Mouse (Mus musculus): ENCODE data around the gene Slc39a2. TPM values are rescaled to one million over a fixed set of nuclear protein-coding genes. Genes with fewer than 3 reads are reported as not detected.
"Not testable (repeated sequence)": the region's sequence is repeated elsewhere in the genome, so short reads cannot be mapped to it uniquely, and the experiment has no call there.

The Slc39a2 gene
- polyA plus RNA-seq, 1 experiment from 2014 or later = 0.38 TPM

DNA sequence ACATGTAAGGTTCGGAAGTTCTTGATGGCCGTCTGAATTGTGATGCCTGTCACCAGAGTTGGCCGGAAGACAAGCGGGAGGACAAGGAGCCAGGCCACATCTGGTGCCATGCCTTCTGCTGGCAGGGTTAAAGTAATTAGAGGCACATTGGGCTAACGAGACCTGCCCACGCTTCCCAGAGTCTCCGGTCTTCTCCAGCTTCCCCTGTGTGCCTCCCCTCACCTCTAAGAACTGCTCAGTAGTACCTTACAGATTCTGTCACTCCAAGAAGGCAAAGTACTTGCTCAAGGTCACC, 29.8 kb downstream of the Slc39a2 start, which contains the start of gene Rnase13:
Gene Rnase13 (minus strand): TSS at position 203 of the 295 bp plus-strand sequence.
- no peak for ATAC-seq (replicated peaks; ENCODE audit: extremely low read depth, insufficient read depth, low FRiP score)
- H3K4me2 ChIP-seq (ENCODE audit: low read depth, low read length) = no peak within 1 kb of the TSS; the same call in 1 of the 2 replicates
- peak within 1 kb of the TSS; percentile 49; the same call in 1 of the 2 replicates for H3K9ac ChIP-seq (ENCODE audit: low read length)
- no peak within 1 kb of the TSS for H3K4me3 ChIP-seq (ENCODE audit: low read length)
- H3K4me1 ChIP-seq (ENCODE audit: control insufficient read depth, insufficient read depth, low read length) = peaks cover 19% of the 10 kb centered on the region
- H3K27ac ChIP-seq (ENCODE audit: low read length) = peak within 1 kb of the TSS; percentile 68
- H3K9me3 ChIP-seq (replicated peaks; ENCODE audit: control insufficient read depth, low read length) = no peaks in the 10 kb centered on the region
- WGBS = 87% methylated on average over 7 of the region's 7 CpGs
- no peaks in the 10 kb centered on the region for H3K27me3 ChIP-seq (ENCODE audit: control insufficient read depth, insufficient read depth, low read length)
- no peaks in the 10 kb centered on the region for H3K36me3 ChIP-seq (ENCODE audit: control insufficient read depth, insufficient read depth)

DNA sequence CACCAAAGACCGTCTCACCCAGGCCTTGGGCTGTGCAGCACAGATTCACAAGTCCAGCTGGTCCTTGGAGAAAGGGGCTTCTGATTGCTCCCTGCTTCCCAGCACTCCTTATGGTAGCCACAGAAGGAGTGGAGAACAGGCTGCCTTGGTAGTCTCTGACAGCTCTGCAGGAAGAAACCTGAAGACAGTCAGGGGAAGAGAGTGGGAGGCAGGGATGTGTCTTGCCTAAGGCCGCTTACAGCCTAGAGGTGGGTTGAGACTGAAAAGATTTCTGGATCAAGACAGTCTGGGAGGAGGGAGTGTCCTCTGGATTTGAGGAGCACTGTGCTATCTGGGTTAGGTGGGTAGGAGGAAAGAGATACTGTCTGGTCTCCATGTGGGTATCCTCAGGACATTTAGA, 30.2 kb downstream of the Slc39a2 start:
- no peak for ATAC-seq (replicated peaks; ENCODE audit: extremely low read depth, insufficient read depth, low FRiP score)

DNA sequence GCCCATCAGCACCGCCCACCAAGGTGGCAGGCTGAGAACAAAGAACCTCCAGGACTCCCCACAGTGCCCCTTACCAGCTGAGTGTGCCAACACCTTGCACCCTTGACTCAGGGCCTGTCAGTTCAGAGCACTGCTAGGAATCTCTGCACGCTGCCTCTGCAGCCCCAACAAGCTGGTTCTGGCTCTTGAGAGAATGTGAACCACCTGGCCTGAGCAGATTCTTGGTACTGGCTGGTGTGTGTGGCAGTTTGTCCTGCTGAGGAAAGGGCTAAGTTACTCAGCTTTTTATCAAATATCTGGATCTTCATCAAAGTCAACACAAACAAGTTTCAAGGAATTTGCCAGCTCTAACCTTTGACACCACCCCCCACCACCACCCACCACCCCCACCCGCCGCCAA, 30.8 kb downstream of the Slc39a2 start:
- Histone ChIP-seq H3K9ac (ENCODE audit: low read length) (no peak overlapping the region), H3K27ac (ENCODE audit: low read length) (no peak overlapping the region), H3K4me3 (ENCODE audit: low read length) (no peak overlapping the region), H3K36me3 (ENCODE audit: control insufficient read depth, insufficient read depth) (no peaks in the 10 kb centered on the region), H3K9me3 (replicated peaks; ENCODE audit: control insufficient read depth, low read length) (no peaks in the 10 kb centered on the region), H3K4me2 (ENCODE audit: low read depth, low read length) (no peak overlapping the region), H3K4me1 (ENCODE audit: control insufficient read depth, insufficient read depth, low read length) (peaks cover 19% of the 10 kb centered on the region), H3K27me3 (ENCODE audit: control insufficient read depth, insufficient read depth, low read length) (no peaks in the 10 kb centered on the region)
- ATAC-seq (replicated peaks; ENCODE audit: extremely low read depth, insufficient read depth, low FRiP score) = no peak
- WGBS = 68% methylated on average over 4 of the region's 4 CpGs

More for the DNA sequence above, 30.2 kb downstream of the Slc39a2 start:
- Histone ChIP-seq H3K36me3 (ENCODE audit: control insufficient read depth, insufficient read depth) (no peaks in the 10 kb centered on the region), H3K4me3 (ENCODE audit: low read length) (no peak overlapping the region), H3K9ac (ENCODE audit: low read length) (no peak overlapping the region), H3K9me3 (replicated peaks; ENCODE audit: control insufficient read depth, low read length) (no peaks in the 10 kb centered on the region), H3K27me3 (ENCODE audit: control insufficient read depth, insufficient read depth, low read length) (no peaks in the 10 kb centered on the region), H3K27ac (ENCODE audit: low read length) (no peak overlapping the region), H3K4me2 (ENCODE audit: low read depth, low read length) (no peak overlapping the region), H3K4me1 (ENCODE audit: control insufficient read depth, insufficient read depth, low read length) (peaks cover 19% of the 10 kb centered on the region)
- WGBS = 84% methylated on average over 2 of the region's 2 CpGs

DNA sequence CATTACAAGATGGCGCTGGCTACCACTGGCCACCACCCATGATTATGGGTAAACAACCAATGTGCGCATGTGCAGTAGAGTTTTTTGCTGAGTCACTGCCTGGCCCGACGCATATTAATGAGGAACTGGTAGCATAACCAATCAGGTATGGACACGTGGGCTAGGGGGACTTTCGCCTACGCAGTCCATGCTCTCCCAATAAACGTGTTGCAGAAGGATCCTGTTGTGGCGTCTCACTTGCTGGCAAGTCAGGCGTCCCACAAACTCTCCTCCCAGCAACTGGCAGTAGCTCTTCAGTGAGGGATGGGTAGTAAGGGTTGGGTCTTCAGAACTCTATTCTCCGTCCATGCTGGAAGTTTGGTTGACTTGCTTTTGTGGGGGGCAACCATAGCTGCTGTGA, 34.2 kb downstream of the Slc39a2 start:
- not testable (repeated sequence) for H3K4me2 ChIP-seq (ENCODE audit: low read depth, low read length); H3K9me3 ChIP-seq (replicated peaks; ENCODE audit: control insufficient read depth, low read length); H3K36me3 ChIP-seq (ENCODE audit: control insufficient read depth, insufficient read depth); H3K27me3 ChIP-seq (ENCODE audit: control insufficient read depth, insufficient read depth, low read length); H3K4me3 ChIP-seq (ENCODE audit: low read length); H3K9ac ChIP-seq (ENCODE audit: low read length); ATAC-seq (replicated peaks; ENCODE audit: extremely low read depth, insufficient read depth, low FRiP score); H3K27ac ChIP-seq (ENCODE audit: low read length)
- peaks cover 18% of the 10 kb centered on the region for H3K4me1 ChIP-seq (ENCODE audit: control insufficient read depth, insufficient read depth, low read length)
- 93% methylated on average over 11 of the region's 11 CpGs for WGBS

DNA sequence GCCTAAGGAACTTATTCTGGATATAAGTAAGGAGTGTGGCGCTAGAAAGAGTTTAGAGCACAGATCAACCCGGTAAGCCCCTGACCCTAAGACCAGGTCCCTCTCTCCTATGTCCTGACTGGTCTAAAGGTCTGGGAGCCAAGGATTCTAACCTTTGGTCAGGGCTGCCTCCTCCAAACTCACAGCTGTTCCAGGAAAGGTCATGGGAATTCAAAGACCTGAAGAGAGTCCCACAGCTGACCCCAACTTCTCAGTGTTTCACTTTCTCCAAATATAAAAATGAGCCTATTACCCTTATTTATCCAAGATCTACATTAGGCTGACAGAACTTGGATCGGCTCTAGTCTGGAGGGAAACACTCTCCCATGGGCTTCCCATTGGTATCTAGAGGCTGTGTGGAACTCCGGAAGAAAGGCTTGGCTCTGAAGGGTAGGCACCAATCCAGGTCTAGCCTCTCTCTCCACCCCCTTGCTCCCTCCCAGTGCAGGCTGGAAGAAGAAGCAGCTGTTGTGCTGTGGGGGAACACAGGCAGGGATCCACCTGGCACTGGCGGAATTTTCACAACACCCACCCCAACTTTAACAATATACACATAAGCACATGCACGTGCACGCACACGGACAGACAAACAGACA, 36.7 kb downstream of the Slc39a2 start:
- H3K27me3 ChIP-seq (ENCODE audit: control insufficient read depth, insufficient read depth, low read length) = no peaks in the 10 kb centered on the region
- ATAC-seq (replicated peaks; ENCODE audit: extremely low read depth, insufficient read depth, low FRiP score) = peak; percentile 43
- H3K36me3 ChIP-seq (ENCODE audit: control insufficient read depth, insufficient read depth) = no peaks in the 10 kb centered on the region
- H3K4me2 ChIP-seq (ENCODE audit: low read depth, low read length) = no peak overlapping the region
- no peaks in the 10 kb centered on the region for H3K9me3 ChIP-seq (replicated peaks; ENCODE audit: control insufficient read depth, low read length)
- H3K4me3 ChIP-seq (ENCODE audit: low read length) = no peak overlapping the region
- no peak overlapping the region for H3K9ac ChIP-seq (ENCODE audit: low read length)
- H3K27ac ChIP-seq (ENCODE audit: low read length) = peak overlapping the region; percentile 19
- 66% methylated on average over 8 of the region's 8 CpGs for WGBS
- peaks cover 5% of the 10 kb centered on the region for H3K4me1 ChIP-seq (ENCODE audit: control insufficient read depth, insufficient read depth, low read length)

DNA sequence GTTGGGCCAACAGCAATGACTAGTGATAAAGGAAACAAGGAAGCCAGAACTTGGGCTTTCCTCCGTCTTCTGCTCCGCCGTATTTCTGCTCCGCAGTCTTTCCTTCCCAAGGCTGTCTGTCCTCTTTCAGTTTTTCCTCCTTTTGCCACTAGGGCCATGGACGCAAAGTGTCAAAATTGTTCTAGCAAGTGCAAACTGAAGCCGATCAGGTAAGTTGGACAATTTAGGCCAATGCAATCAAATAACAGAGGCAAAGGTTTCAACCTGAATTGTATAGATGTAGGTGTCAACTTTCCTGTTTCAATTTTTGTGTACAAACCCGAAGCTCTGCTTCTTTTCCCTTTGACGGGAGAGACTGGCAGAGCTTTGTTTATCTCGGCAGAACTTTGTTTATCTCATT, 37.3 kb downstream of the Slc39a2 start:
- H3K27me3 ChIP-seq (ENCODE audit: control insufficient read depth, insufficient read depth, low read length) = no peaks in the 10 kb centered on the region
- H3K4me2 ChIP-seq (ENCODE audit: low read depth, low read length) = no peak overlapping the region
- no peaks in the 10 kb centered on the region for H3K9me3 ChIP-seq (replicated peaks; ENCODE audit: control insufficient read depth, low read length)
- no peak overlapping the region for H3K27ac ChIP-seq (ENCODE audit: low read length)
- H3K4me1 ChIP-seq (ENCODE audit: control insufficient read depth, insufficient read depth, low read length) = peaks cover 5% of the 10 kb centered on the region
- ATAC-seq (replicated peaks; ENCODE audit: extremely low read depth, insufficient read depth, low FRiP score) = no peak
- 53% methylated on average over 9 of the region's 9 CpGs for WGBS
- H3K36me3 ChIP-seq (ENCODE audit: control insufficient read depth, insufficient read depth) = no peaks in the 10 kb centered on the region
- H3K9ac ChIP-seq (ENCODE audit: low read length) = no peak overlapping the region
- H3K4me3 ChIP-seq (ENCODE audit: low read length) = no peak overlapping the region

DNA sequence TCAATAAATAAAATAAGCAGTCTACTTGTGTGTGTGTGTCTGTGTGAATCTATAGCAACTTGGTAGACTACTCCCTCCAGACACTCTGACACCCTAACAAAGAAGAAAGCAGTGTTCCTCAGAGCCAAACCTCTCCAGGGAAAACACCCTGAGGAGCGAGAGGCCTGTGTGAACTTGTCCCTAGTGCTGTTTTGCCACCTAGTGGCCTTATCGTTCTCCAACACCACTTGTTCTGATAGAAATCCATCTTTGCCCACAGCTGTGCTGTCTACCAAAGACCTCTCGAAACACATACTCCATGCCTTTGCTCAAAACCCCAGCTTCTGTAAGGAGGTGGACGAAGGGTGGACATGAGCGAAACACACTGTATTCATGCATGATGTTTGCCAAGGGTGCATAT, 38.1 kb downstream of the Slc39a2 start:
- 28% methylated on average over 5 of the region's 5 CpGs for WGBS
- H3K27ac ChIP-seq (ENCODE audit: low read length) = peak overlapping the region; percentile 25; the same call in 1 of the 2 replicates
- ATAC-seq (replicated peaks; ENCODE audit: extremely low read depth, insufficient read depth, low FRiP score) = peak; percentile 88

DNA sequence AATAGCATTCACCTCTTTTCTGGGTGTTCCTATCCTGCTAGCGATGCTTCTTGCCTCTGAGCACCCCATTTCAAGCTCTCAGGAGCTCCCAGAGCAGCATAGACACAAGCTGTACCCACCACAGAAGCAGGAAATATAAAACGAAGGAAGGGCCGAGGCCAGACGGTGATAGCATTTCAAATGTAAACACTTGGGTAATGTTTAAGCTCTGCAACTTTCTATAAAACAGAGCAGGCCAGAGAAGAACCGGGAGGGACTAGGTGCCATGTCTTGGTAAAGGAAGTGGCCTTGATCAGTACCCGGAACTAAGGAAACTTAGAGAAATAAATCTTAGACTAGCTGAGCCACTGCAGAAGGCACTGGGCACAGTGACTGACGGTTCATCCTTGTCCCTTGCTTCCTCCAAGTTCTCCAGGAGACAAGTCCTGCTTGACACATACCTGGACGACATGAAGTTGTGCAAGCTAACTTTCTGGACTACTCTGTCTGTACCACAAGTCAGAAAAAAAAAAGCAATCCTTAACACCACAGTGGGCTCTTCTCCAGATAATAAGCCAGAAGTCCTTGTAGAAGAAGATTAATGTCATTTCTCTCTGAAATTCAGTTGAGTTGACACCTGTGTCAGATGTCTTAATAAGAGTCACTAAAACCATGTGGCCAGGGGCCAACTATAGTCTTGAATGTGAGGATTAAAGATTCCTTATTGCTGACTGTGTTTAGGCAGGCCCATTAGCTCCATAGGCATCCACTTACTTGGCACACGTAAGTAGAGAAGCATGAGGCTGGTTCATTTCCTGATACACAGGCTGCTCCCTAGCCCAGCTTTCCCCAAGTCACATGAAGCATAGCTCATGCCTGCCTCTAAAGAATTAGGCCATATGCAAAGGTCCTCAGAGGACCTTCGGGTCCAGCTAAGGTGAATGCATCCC, 39.7 kb downstream of the Slc39a2 start:
- H3K27ac ChIP-seq (ENCODE audit: low read length) = no peak overlapping the region

More for the DNA sequence above, 38.1 kb downstream of the Slc39a2 start:
- no peak overlapping the region for H3K4me2 ChIP-seq (ENCODE audit: low read depth, low read length)
- no peaks in the 10 kb centered on the region for H3K36me3 ChIP-seq (ENCODE audit: control insufficient read depth, insufficient read depth)
- H3K4me3 ChIP-seq (ENCODE audit: low read length) = no peak overlapping the region
- peaks cover 5% of the 10 kb centered on the region for H3K4me1 ChIP-seq (ENCODE audit: control insufficient read depth, insufficient read depth, low read length)
- no peak overlapping the region for H3K9ac ChIP-seq (ENCODE audit: low read length)
- no peaks in the 10 kb centered on the region for H3K27me3 ChIP-seq (ENCODE audit: control insufficient read depth, insufficient read depth, low read length)
- H3K9me3 ChIP-seq (replicated peaks; ENCODE audit: control insufficient read depth, low read length) = no peaks in the 10 kb centered on the region

DNA sequence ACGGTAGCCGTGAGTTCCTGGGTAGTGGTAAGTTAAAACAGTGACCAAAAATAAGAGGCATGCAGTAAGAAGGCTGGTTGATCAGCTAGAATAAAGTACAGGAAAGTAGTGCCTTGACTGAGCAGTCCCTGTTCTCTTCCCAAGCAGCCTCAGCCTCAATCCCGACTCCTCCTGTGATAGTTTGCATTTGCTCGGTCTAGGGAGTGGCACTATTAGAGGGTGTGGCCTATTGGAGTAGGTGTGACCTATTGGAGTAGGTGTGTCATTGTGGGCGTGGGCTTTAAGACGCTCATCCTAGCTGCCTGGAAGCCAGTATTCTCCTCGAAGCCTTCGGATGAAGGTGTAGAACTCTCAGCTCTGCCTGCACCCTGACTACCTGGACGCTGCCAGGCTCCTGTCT, 46.3 kb downstream of the Slc39a2 start:
- no peak overlapping the region for H3K9ac ChIP-seq (ENCODE audit: low read length)
- H3K27me3 ChIP-seq (ENCODE audit: control insufficient read depth, insufficient read depth, low read length) = no peaks in the 10 kb centered on the region
- H3K9me3 ChIP-seq (replicated peaks; ENCODE audit: control insufficient read depth, low read length) = 0 out of 2 replicates have a peak, but pooled peaks cover 3% of the 10 kb centered on the region
- ATAC-seq (replicated peaks; ENCODE audit: extremely low read depth, insufficient read depth, low FRiP score) = no peak
- peaks cover 4% of the 10 kb centered on the region; the same call in 1 of the 2 replicates for H3K4me1 ChIP-seq (ENCODE audit: control insufficient read depth, insufficient read depth, low read length)
- WGBS = 86% methylated on average over 9 of the region's 9 CpGs
- H3K36me3 ChIP-seq (ENCODE audit: control insufficient read depth, insufficient read depth) = no peaks in the 10 kb centered on the region
- no peak overlapping the region for H3K4me3 ChIP-seq (ENCODE audit: low read length)
- no peak overlapping the region for H3K27ac ChIP-seq (ENCODE audit: low read length)
- H3K4me2 ChIP-seq (ENCODE audit: low read depth, low read length) = no peak overlapping the region

More for the DNA sequence above, 39.7 kb downstream of the Slc39a2 start:
- Histone ChIP-seq H3K4me3 (ENCODE audit: low read length) (no peak overlapping the region), H3K9ac (ENCODE audit: low read length) (no peak overlapping the region), H3K27me3 (ENCODE audit: control insufficient read depth, insufficient read depth, low read length) (no peaks in the 10 kb centered on the region), H3K9me3 (replicated peaks; ENCODE audit: control insufficient read depth, low read length) (no peaks in the 10 kb centered on the region), H3K4me1 (ENCODE audit: control insufficient read depth, insufficient read depth, low read length) (peaks cover 5% of the 10 kb centered on the region), H3K4me2 (ENCODE audit: low read depth, low read length) (no peak overlapping the region), H3K36me3 (ENCODE audit: control insufficient read depth, insufficient read depth) (no peaks in the 10 kb centered on the region)
- 59% methylated on average over 10 of the region's 10 CpGs for WGBS
- no peak for ATAC-seq (replicated peaks; ENCODE audit: extremely low read depth, insufficient read depth, low FRiP score)
